Mouse (Mus musculus): ENCODE results near the gene 5330417C22Rik.
"Not testable (repeated sequence)": the region's sequence is repeated elsewhere in the genome, so short reads cannot be mapped to it uniquely, and the experiment has no call there.

Gene 5330417C22Rik

GRCm38 (mm10) chr3:108536517-108537260, at the start of gene 5330417C22Rik:
Gene 5330417C22Rik (minus strand): TSS chr3:108536536.
- peak; percentile 60 for DNase-seq (ENCODE audit: low spot score)

GRCm38 (mm10) chr3:108584580-108584979, 48.2 kb upstream of the 5330417C22Rik start:
- DNase-seq (ENCODE audit: low spot score), result no peak

- DNase-seq (ENCODE audit: low spot score), result no peak
Observed at GRCm38 (mm10) chr3:108574018-108574417, 37.7 kb upstream of the 5330417C22Rik start.

GRCm38 (mm10) chr3:108572309-108573010, 36.1 kb upstream of the 5330417C22Rik start:
- DNase-seq (ENCODE audit: low spot score), result no peak

- DNase-seq (ENCODE audit: low spot score), result peak; percentile 98
Observed at GRCm38 (mm10) chr3:108571443-108572294, 35.3 kb upstream of the 5330417C22Rik start, which contains the start of gene Taf13. Gene Taf13 (plus strand): TSS chr3:108571698.

- DNase-seq (ENCODE audit: low spot score), result no peak
Observed at GRCm38 (mm10) chr3:108570813-108571212, 34.5 kb upstream of the 5330417C22Rik start.

GRCm38 (mm10) chr3:108569636-108570035, 33.3 kb upstream of the 5330417C22Rik start:
- DNase-seq (ENCODE audit: low spot score), result not testable (repeated sequence)

GRCm38 (mm10) chr3:108567990-108568877, 31.9 kb upstream of the 5330417C22Rik start:
- no peak for DNase-seq (ENCODE audit: low spot score)

- peak; percentile 91 for DNase-seq (ENCODE audit: low spot score)
Observed at GRCm38 (mm10) chr3:108563309-108563708, 27.0 kb upstream of the 5330417C22Rik start.

GRCm38 (mm10) chr3:108562777-108563271, 26.5 kb upstream of the 5330417C22Rik start:
- no peak for DNase-seq (ENCODE audit: low spot score)

- DNase-seq (ENCODE audit: low spot score), result peak; percentile 100
Observed at GRCm38 (mm10) chr3:108562133-108562730, 25.9 kb upstream of the 5330417C22Rik start, which contains the start of gene Tmem167b. Gene Tmem167b (minus strand): TSS chr3:108562466.

- no peak for DNase-seq (ENCODE audit: low spot score)
Observed at GRCm38 (mm10) chr3:108557888-108558287, 21.6 kb upstream of the 5330417C22Rik start.

GRCm38 (mm10) chr3:108554587-108555312, 18.4 kb upstream of the 5330417C22Rik start:
- DNase-seq (ENCODE audit: low spot score), result peak; percentile 97

GRCm38 (mm10) chr3:108554111-108554561, 17.8 kb upstream of the 5330417C22Rik start:
- no peak for DNase-seq (ENCODE audit: low spot score)

- DNase-seq (ENCODE audit: low spot score), result no peak
Observed at GRCm38 (mm10) chr3:108542299-108542698, 6.0 kb upstream of the 5330417C22Rik start.

GRCm38 (mm10) chr3:108537303-108537702, 967 bp upstream of the 5330417C22Rik start:
- peak; percentile 97 for DNase-seq (ENCODE audit: low spot score)

GRCm38 (mm10) chr3:108535896-108536516, 330 bp downstream of the 5330417C22Rik start:
- DNase-seq (ENCODE audit: low spot score), result no peak

- no peak for DNase-seq (ENCODE audit: low spot score)
Observed at GRCm38 (mm10) chr3:108533951-108534350, 2.4 kb downstream of the 5330417C22Rik start, which contains the start of gene 1700013F07Rik. Gene 1700013F07Rik (plus strand): TSS chr3:108534150.
